Mouse (Mus musculus): ENCODE results near the gene Wiz. TPM values are rescaled to one million over a fixed set of nuclear protein-coding genes. Genes with fewer than 3 reads are reported as not detected.

Gene Wiz
- polyA plus RNA-seq, 1 experiment from 2014 or later: 5.8 TPM

DNA sequence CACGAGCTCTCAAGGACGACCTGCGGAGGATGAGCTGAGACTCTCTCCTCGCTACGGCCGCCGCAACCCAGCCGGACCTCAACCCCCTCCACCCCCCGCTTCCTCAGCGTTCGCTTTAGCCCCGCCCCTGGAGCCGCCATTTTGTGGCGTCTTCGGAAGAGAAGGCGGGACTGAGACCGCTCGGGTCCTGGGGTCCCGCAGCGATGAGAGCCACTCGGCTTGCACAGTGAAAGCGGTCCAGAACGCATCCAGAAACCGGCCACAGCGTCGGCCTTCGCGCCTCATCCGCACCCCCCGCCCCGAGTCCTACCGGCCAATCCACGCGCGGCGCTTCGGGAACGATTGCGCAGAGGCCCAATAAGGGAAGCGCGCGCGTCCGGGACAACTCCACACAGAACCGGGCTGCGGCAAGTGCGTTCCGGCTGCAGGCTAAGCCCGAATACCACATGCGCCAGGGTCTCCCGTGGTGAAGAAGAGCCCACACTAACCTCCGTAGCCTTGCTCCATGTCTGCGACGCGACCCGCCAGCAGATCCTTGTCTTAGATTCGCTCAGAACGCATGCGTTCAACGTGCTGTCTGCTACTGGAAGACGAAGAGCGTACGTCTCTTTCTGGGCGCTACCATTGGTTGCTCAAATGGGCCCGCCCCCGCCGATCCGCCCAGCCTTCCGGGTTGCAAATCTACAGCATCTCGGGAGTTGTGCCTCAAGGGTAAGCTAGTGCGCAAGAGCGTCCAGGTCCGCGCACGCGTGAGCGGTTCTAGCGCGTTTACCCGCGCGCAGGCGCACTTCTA, 68.4 kb downstream of the Wiz start, which contains the start of gene Akap8:
Gene Akap8, minus strand, starts transcription at position 642 of the 793 bp plus-strand sequence.
- peak within 1 kb of the TSS; percentile 93 for H3K4me2 ChIP-seq
- peaks cover 50% of the 10 kb centered on the region for H3K36me3 ChIP-seq
- peak within 1 kb of the TSS; percentile 95 for H3K27ac ChIP-seq
- peaks cover 42% of the 10 kb centered on the region for H3K4me1 ChIP-seq (replicated peaks)
- peak; percentile 95 for ATAC-seq (ENCODE audit: low read depth)
- no peaks in the 10 kb centered on the region for H3K27me3 ChIP-seq
- H3K9ac ChIP-seq: peak within 1 kb of the TSS; percentile 86
- WGBS (ENCODE audit: insufficient replicate concordance): under 1% methylated on average over 83 of the region's 83 CpGs
- DNase-seq: peak; percentile 98
- H3K4me3 ChIP-seq (replicated peaks): peak within 1 kb of the TSS; percentile 81
- no peaks in the 10 kb centered on the region for H3K9me3 ChIP-seq (replicated peaks)

DNA sequence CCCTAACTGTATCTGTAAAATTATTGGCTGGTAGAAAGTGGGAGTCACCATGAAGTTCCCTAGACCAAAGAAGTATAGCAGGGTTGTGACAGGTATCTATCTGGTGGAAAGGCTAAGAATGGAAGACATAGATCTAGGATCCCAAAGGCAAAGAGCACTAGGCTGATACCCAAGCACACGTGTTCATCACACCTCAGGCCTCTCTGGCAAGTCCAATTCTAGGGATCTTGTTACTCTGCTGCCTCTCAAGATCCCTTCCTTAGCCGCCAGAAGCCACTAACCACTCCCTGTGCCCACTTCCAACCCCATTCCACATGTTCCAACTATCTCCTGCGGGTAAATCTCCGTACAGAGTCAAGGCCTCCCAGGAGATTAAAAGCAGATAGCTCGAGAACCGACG, 69.3 kb downstream of the Wiz start:
- Histone ChIP-seq H3K4me2 (peak overlapping the region; percentile 93), H3K9ac (peak overlapping the region; percentile 86), H3K36me3 (peaks cover 52% of the 10 kb centered on the region), H3K9me3 (replicated peaks) (no peaks in the 10 kb centered on the region), H3K27ac (peak overlapping the region; percentile 87), H3K4me3 (replicated peaks) (peak overlapping the region; percentile 81), H3K27me3 (no peaks in the 10 kb centered on the region), H3K4me1 (replicated peaks) (peaks cover 42% of the 10 kb centered on the region)
- ATAC-seq (ENCODE audit: low read depth): no peak
- WGBS (ENCODE audit: insufficient replicate concordance): 0% methylated on average over 7 of the region's 7 CpGs
- DNase-seq: no peak

GRCm38 (mm10) chr17:32317708-32318107, 71.5 kb downstream of the Wiz start:
- Histone ChIP-seq H3K27me3 (no peaks in the 10 kb centered on the region), H3K4me1 (replicated peaks) (peaks cover 48% of the 10 kb centered on the region), H3K4me2 (no peak overlapping the region), H3K9ac (peak overlapping the region; percentile 33; the same call in 1 of the 2 replicates), H3K9me3 (replicated peaks) (no peaks in the 10 kb centered on the region), H3K36me3 (peaks cover 60% of the 10 kb centered on the region), H3K27ac (no peak overlapping the region), H3K4me3 (replicated peaks) (no peak overlapping the region)
- no peak for ATAC-seq (ENCODE audit: low read depth)
- no peak for DNase-seq
- 79% methylated on average over 3 of the region's 3 CpGs for WGBS (ENCODE audit: insufficient replicate concordance)

- peaks cover 42% of the 10 kb centered on the region for H3K4me1 ChIP-seq (replicated peaks)
- H3K27me3 ChIP-seq: no peaks in the 10 kb centered on the region
- H3K4me2 ChIP-seq: no peak overlapping the region
- no peak for DNase-seq
- no peak for ATAC-seq (ENCODE audit: low read depth)
- peaks cover 67% of the 10 kb centered on the region for H3K36me3 ChIP-seq
- no peak overlapping the region for H3K4me3 ChIP-seq (replicated peaks)
- no peak overlapping the region for H3K27ac ChIP-seq
- no peaks in the 10 kb centered on the region for H3K9me3 ChIP-seq (replicated peaks)
- 90% methylated on average over 8 of the region's 8 CpGs for WGBS (ENCODE audit: insufficient replicate concordance)
- no peak overlapping the region for H3K9ac ChIP-seq
Observed at GRCm38 (mm10) chr17:32317032-32317431, 72.2 kb downstream of the Wiz start.

- DNase-seq: no peak
- no peak for ATAC-seq (ENCODE audit: low read depth)
- no peaks in the 10 kb centered on the region for H3K27me3 ChIP-seq
- no peak overlapping the region for H3K4me2 ChIP-seq
- no peak overlapping the region for H3K9ac ChIP-seq
- peaks cover 35% of the 10 kb centered on the region for H3K4me1 ChIP-seq (replicated peaks)
- H3K4me3 ChIP-seq (replicated peaks): no peak overlapping the region
- H3K36me3 ChIP-seq: peaks cover 82% of the 10 kb centered on the region
- H3K9me3 ChIP-seq (replicated peaks): no peaks in the 10 kb centered on the region
- 84% methylated on average over 5 of the region's 5 CpGs for WGBS (ENCODE audit: insufficient replicate concordance)
- H3K27ac ChIP-seq: no peak overlapping the region
Observed at GRCm38 (mm10) chr17:32315560-32315959, 73.7 kb downstream of the Wiz start.

GRCm38 (mm10) chr17:32313892-32314291, 75.3 kb downstream of the Wiz start:
- no peaks in the 10 kb centered on the region for H3K27me3 ChIP-seq
- 38% methylated on average over 5 of the region's 5 CpGs for WGBS (ENCODE audit: insufficient replicate concordance)
- no peak overlapping the region for H3K9ac ChIP-seq
- H3K27ac ChIP-seq: peak overlapping the region; percentile 15; the same call in 1 of the 2 replicates
- H3K36me3 ChIP-seq: peaks cover 98% of the 10 kb centered on the region
- no peak overlapping the region for H3K4me2 ChIP-seq
- no peak overlapping the region for H3K4me3 ChIP-seq (replicated peaks)
- ATAC-seq (ENCODE audit: low read depth) (peak; percentile 50), DNase-seq (no peak)
- peaks cover 36% of the 10 kb centered on the region for H3K4me1 ChIP-seq (replicated peaks)
- H3K9me3 ChIP-seq (replicated peaks): no peaks in the 10 kb centered on the region

- H3K9ac ChIP-seq: no peak overlapping the region
- H3K27me3 ChIP-seq: no peaks in the 10 kb centered on the region
- H3K36me3 ChIP-seq: peaks cover 98% of the 10 kb centered on the region
- no peak for ATAC-seq (ENCODE audit: low read depth)
- no peak for DNase-seq
- WGBS (ENCODE audit: insufficient replicate concordance): 90% methylated on average over 8 of the region's 8 CpGs
- H3K9me3 ChIP-seq (replicated peaks): no peaks in the 10 kb centered on the region
- no peak overlapping the region for H3K27ac ChIP-seq
- H3K4me2 ChIP-seq: no peak overlapping the region
- H3K4me1 ChIP-seq (replicated peaks): peaks cover 36% of the 10 kb centered on the region
- no peak overlapping the region for H3K4me3 ChIP-seq (replicated peaks)
Observed at GRCm38 (mm10) chr17:32312801-32313200, 76.4 kb downstream of the Wiz start.

DNA sequence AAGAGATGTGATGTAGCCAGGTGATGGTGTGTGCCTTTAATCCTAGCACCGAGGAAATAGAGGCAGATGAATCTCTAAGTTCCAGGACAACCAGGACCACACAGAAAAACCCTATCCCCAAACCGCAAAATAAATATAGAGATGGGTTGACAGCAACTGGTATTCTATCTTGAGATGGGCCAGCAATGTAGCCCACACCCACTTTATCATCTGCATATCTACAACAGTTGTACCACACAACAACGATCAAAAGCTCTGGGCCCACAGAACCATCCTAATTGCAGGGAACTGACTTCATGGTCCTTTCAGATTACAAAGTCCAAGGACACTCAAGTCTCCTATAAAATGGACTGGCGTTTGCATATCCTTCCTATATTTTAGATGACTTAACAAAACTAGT, 81.3 kb downstream of the Wiz start:
- Histone ChIP-seq H3K9me3 (replicated peaks) (no peaks in the 10 kb centered on the region), H3K4me3 (replicated peaks) (no peak overlapping the region), H3K9ac (no peak overlapping the region), H3K27ac (peak overlapping the region; percentile 2; the same call in 1 of the 2 replicates), H3K4me1 (replicated peaks) (peaks cover 33% of the 10 kb centered on the region), H3K27me3 (no peaks in the 10 kb centered on the region), H3K4me2 (no peak overlapping the region), H3K36me3 (peaks cover 98% of the 10 kb centered on the region)
- ATAC-seq (ENCODE audit: low read depth): peak; percentile 65; the same call in 1 of the 2 replicates
- DNase-seq: no peak
- WGBS (ENCODE audit: insufficient replicate concordance): 35% methylated on average over 4 of the region's 4 CpGs

Small RNA genes lying within 50 kb of the gene (microRNA-seq; reads per million reads assigned to microRNA genes)
- gene Gm22201: not detected

Other genes starting within 250 kb of the Wiz start
- gene Notch3, start 222.6 kb downstream of the Wiz start, polyA plus RNA-seq (2015; fragmentation: Nextera tagmentation; extraction: Ambion mirVana): 0.45 and 0.48 TPM in 2 replicates
- not detected in 2 replicates for gene Ephx3, start 199.9 kb downstream of the Wiz start, polyA plus RNA-seq (2015; fragmentation: Nextera tagmentation; extraction: Ambion mirVana)
- gene Brd4, start 104.7 kb downstream of the Wiz start, polyA plus RNA-seq (2015; fragmentation: Nextera tagmentation; extraction: Ambion mirVana): 28.3 and 37.2 TPM in 2 replicates
- 40.5 and 47.9 TPM in 2 replicates for gene Akap8, start 68.2 kb downstream of the Wiz start, polyA plus RNA-seq (2015; fragmentation: Nextera tagmentation; extraction: Ambion mirVana)
- 35.4 and 36.9 TPM in 2 replicates for gene Akap8l, start 38.8 kb downstream of the Wiz start, polyA plus RNA-seq (2015; fragmentation: Nextera tagmentation; extraction: Ambion mirVana)
- gene Rasal3, start 14.1 kb upstream of the Wiz start, polyA plus RNA-seq (2015; fragmentation: Nextera tagmentation; extraction: Ambion mirVana): 3.5 and 3.6 TPM in 2 replicates
- 2.3 and 2.6 TPM in 2 replicates for gene Pglyrp2, start 34.7 kb upstream of the Wiz start, polyA plus RNA-seq (2015; fragmentation: Nextera tagmentation; extraction: Ambion mirVana)
- gene Cyp4f39, start 63.3 kb upstream of the Wiz start, polyA plus RNA-seq (2015; fragmentation: Nextera tagmentation; extraction: Ambion mirVana): 0.46 and 1.0 TPM in 2 replicates
- 0.47 and 0.60 TPM in 2 replicates for gene Cyp4f17, start 116.6 kb upstream of the Wiz start, polyA plus RNA-seq (2015; fragmentation: Nextera tagmentation; extraction: Ambion mirVana)
- gene Cyp4f16, start 147.1 kb upstream of the Wiz start, polyA plus RNA-seq (2015; fragmentation: Nextera tagmentation; extraction: Ambion mirVana): 4.0 and 4.2 TPM in 2 replicates
- not detected in 2 replicates for gene Cyp4f37, start 231.9 kb upstream of the Wiz start, polyA plus RNA-seq (2015; fragmentation: Nextera tagmentation; extraction: Ambion mirVana)

Data from liver, embryonic 13.5 days (tissue).